Mouse (Mus musculus): ENCODE results near the gene Angel2. TPM values are rescaled to one million over a fixed set of nuclear protein-coding genes. Genes with fewer than 3 reads are reported as not detected.

The Angel2 gene
- 35.8 and 36.3 TPM in 2 replicates for polyA plus RNA-seq (2015; fragmentation: Nextera tagmentation; extraction: Ambion mirVana)

DNA sequence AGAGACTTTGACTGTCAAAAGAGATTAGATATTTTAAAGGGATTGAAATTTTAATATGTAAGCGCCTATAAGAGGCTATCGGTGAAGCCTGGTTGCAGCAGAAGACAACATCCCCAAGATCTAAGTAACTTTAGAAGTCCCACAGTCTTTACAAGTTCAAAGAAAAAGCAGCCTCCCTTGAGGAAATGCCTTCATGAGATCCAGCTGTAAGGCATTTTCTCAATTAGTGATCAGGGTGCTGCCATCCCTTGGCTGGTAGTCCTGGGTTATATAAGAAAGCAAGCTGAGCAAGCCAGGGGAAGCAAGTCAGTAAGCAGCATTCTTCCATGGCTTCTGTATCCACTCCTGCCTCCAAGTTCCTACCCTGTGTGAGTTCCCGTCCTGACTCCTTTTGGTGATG is at the start of gene Angel2:
Gene Angel2, plus strand, starts transcription at position 301 of the 400 bp plus-strand sequence.

DNA sequence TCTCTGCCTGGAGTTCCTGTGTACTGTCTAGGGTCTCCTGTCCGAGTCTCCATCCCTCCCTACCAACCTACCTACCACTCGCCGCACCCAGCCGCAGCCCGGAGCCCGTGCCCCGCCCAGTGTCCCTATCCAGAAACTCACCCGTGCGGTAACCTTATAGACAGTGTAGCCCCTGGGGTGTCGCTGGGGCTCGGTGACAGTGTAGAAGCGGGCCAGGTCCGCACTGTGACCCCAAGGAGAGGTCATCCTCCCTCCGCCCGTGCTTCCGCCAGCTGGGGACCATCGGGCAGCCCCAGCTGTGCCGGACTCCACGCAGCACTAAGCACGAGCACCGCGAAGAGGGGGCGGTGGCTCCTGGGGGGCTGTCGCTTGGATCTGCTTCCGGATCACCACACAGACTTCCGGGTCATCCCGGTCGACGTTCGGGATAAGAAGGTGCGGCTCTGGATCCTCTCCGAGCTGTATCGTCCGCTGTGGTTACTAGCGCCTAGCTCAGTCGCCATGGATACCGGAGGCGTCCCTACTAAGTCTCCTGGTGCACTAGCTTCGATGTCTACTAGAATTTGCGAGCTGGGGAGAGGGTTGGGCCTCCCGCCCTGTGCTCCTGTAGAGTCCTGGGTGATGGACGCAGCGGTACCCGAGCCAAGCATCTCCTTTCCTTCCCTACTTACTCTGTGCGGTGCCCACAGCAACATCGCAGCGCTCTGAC is 13.3 kb upstream of the Angel2 start, which contains the start of gene Rps6kc1:
Gene Rps6kc1, minus strand, starts transcription at position 356 of the 709 bp plus-strand sequence.

DNA sequence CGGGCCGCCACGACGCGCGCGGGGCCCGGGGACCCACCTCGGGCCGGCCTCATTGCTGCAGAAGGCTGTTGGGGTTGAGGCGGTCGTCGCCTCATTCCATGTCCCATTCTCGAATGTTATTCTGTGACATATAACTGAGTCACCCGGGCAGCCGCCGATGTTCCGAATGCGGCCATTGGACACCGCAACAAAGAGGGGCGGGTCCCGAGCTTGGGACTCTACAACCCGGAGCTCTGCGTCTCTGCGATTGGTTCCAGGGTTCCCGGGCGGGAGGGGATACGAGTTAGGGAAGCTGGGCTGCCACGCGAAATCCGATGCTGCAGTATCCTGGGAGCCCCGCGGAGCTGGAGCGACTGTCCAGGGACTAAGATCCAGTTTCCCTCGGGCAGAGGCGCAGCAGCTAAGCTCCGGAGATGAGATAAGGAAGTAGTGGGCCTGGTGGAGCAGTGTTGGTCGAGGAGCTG is 54.2 kb downstream of the Angel2 start, which contains the start of gene Vash2:
Gene Vash2, minus strand, starts transcription at position 197 of the 464 bp plus-strand sequence.

Other genes starting within 250 kb of the Angel2 start
- 17.2 and 21.2 TPM in 2 replicates for gene Rps6kc1, start 13.3 kb upstream of the Angel2 start, polyA plus RNA-seq (2015; fragmentation: Nextera tagmentation; extraction: Ambion mirVana)
- 37.8 and 41.8 TPM in 2 replicates for gene Vash2, start 54.2 kb downstream of the Angel2 start, polyA plus RNA-seq (2015; fragmentation: Nextera tagmentation; extraction: Ambion mirVana)
- 9.5 and 9.7 TPM in 2 replicates for gene Flvcr1, start 101.0 kb downstream of the Angel2 start, polyA plus RNA-seq (2015; fragmentation: Nextera tagmentation; extraction: Ambion mirVana)
- not detected in 2 replicates for gene Spata45, start 111.5 kb downstream of the Angel2 start, polyA plus RNA-seq (2015; fragmentation: Nextera tagmentation; extraction: Ambion mirVana)
- gene Tatdn3, start 137.8 kb downstream of the Angel2 start, polyA plus RNA-seq (2015; fragmentation: Nextera tagmentation; extraction: Ambion mirVana) = 17.6 and 19.2 TPM in 2 replicates
- 1.3 and 2.3 TPM in 2 replicates for gene Nsl1, start 137.9 kb downstream of the Angel2 start, polyA plus RNA-seq (2015; fragmentation: Nextera tagmentation; extraction: Ambion mirVana)
- gene Batf3, start 172.7 kb downstream of the Angel2 start, polyA plus RNA-seq (2015; fragmentation: Nextera tagmentation; extraction: Ambion mirVana) = 9.0 and 9.2 TPM in 2 replicates
- gene Fam71a, start 239.7 kb downstream of the Angel2 start, polyA plus RNA-seq (2015; fragmentation: Nextera tagmentation; extraction: Ambion mirVana) = not detected in 2 replicates